Comparison of ENCODE assay signal across 23 mouse cellular contexts in the genomic region with DNA sequence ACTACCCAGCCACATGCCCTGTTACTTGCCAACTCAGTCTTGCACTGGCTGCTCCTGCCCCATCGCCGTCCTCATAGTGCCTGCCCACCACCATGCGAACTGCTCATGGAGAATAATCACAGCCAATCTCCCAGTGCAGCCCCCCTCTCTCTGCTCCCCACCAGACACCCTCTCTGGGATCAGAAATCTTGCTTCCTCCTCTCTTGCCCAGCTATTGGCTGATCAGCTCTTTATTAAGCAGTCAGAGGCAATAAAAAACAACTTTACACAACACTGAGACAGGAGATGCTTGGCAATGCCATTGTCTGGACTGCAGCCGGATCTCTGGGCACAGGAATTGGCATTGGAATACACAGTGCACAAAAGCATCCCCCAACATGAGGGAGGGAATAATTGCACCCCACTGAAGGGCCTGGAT. TPM values are rescaled to one million over a fixed set of nuclear protein-coding genes. Genes with fewer than 3 reads are reported as not detected.
A peak's percentile ranks its signal among the peaks of the same experiment; 100 is the strongest.
DNase-seq lines count a peak whose midpoint lies in the region; ATAC-seq and TF ChIP-seq lines count a peak whose summit lies in the region.
"Had no signal": no experiment of that assay in that cellular context is flagged by ENCODE, and none has a peak within 500 bp of the region (broad histone marks: within the 10 kb centered on the region; RNA-seq: fewer than 3 reads in every experiment).

No protein-coding gene starts in this region.

- no peak overlapping the region for H3K27ac ChIP-seq in hindbrain, embryonic 16.5 days (ENCODE audit: low read depth, low read length)
- H3K27ac ChIP-seq in hindbrain, embryonic 12.5 days = no peak overlapping the region
- no peak overlapping the region for H3K27ac ChIP-seq in midbrain, postnatal 0 days (ENCODE audit: low read depth, low read length)
- H3K27ac ChIP-seq in midbrain, embryonic 10.5 days (replicated peaks) = no peak overlapping the region
- no peak overlapping the region; the same call in 1 of the 2 replicates for H3K27ac ChIP-seq in neural tube, embryonic 15.5 days (replicated peaks)
- H3K27ac ChIP-seq: kidney, postnatal 0 days; left cerebral cortex, adult 2 months; midbrain, embryonic 15.5 days had no signal

- peak; percentile 56 to 59 for DNase-seq in cerebellum, postnatal 10 days
- DNase-seq in cerebellum, adult 11 months = no peak
- DNase-seq in midbrain, postnatal 0 days (ENCODE audit: low spot score) = peak; percentile 37
- DNase-seq in midbrain, embryonic 10.5 days (ENCODE audit: low spot score) = no peak
- no peak for DNase-seq in gastrocnemius, postnatal 14 days
- DNase-seq: adrenal gland, postnatal 10 days; cerebellum, adult 18-20 months; gastrocnemius, postnatal 10 days; kidney, adult 18-20 months; liver, postnatal 0 days; lung, postnatal 14 days; right cerebral cortex, adult 18-20 months; thymus, postnatal 14 days had no signal

- H3K4me1 ChIP-seq in hindbrain, embryonic 16.5 days (ENCODE audit: control insufficient read depth, insufficient read depth, low read depth, low read length) = no peaks in the 10 kb centered on the region
- H3K4me1 ChIP-seq in hindbrain, embryonic 12.5 days = no peaks in the 10 kb centered on the region
- no peaks in the 10 kb centered on the region for H3K4me1 ChIP-seq in midbrain, postnatal 0 days (ENCODE audit: insufficient read depth, low read length)
- peaks cover 4% of the 10 kb centered on the region; the same call in 1 of the 2 replicates for H3K4me1 ChIP-seq in midbrain, embryonic 10.5 days
- H3K4me1 ChIP-seq in neural tube, embryonic 15.5 days = 0 out of 2 replicates have a peak, but pooled peaks cover 6% of the 10 kb centered on the region
- H3K4me1 ChIP-seq: midbrain, embryonic 15.5 days had no signal

- H3K9ac ChIP-seq in hindbrain, embryonic 16.5 days (ENCODE audit: low read depth, low read length) = no peak overlapping the region
- H3K9ac ChIP-seq in hindbrain, embryonic 12.5 days = no peak overlapping the region
- H3K9ac ChIP-seq in midbrain, postnatal 0 days (replicated peaks; ENCODE audit: low read length, poor library complexity, severe bottlenecking) = no peak overlapping the region
- no peak overlapping the region for H3K9ac ChIP-seq in neural tube, embryonic 15.5 days (replicated peaks)
- H3K9ac ChIP-seq: liver, postnatal 0 days; midbrain, embryonic 15.5 days had no signal

- TF ChIP-seq CTCF in midbrain, postnatal 0 days (IDR thresholded peaks at IDR 0.05) = no peak

- H3K36me3 ChIP-seq in hindbrain, embryonic 16.5 days (ENCODE audit: control insufficient read depth, insufficient read depth, low read length) = no peaks in the 10 kb centered on the region
- no peaks in the 10 kb centered on the region for H3K36me3 ChIP-seq in hindbrain, embryonic 12.5 days
- H3K36me3 ChIP-seq in midbrain, postnatal 0 days (ENCODE audit: insufficient read depth, low read length) = no peaks in the 10 kb centered on the region
- H3K36me3 ChIP-seq in midbrain, embryonic 10.5 days = no peaks in the 10 kb centered on the region
- H3K36me3 ChIP-seq in neural tube, embryonic 15.5 days = no peaks in the 10 kb centered on the region
- H3K36me3 ChIP-seq: embryonic facial prominence, embryonic 10.5 days; limb, embryonic 10.5 days; midbrain, embryonic 15.5 days had no signal

- no peaks in the 10 kb centered on the region for H3K27me3 ChIP-seq in hindbrain, embryonic 16.5 days (replicated peaks; ENCODE audit: control insufficient read depth, insufficient read depth, low read length)
- H3K27me3 ChIP-seq in hindbrain, embryonic 12.5 days = no peaks in the 10 kb centered on the region
- H3K27me3 ChIP-seq in midbrain, postnatal 0 days (ENCODE audit: insufficient read depth, low read length) = no peaks in the 10 kb centered on the region
- H3K27me3 ChIP-seq in midbrain, embryonic 10.5 days (ENCODE audit: low read depth, poor library complexity, severe bottlenecking) = no peaks in the 10 kb centered on the region
- H3K27me3 ChIP-seq in neural tube, embryonic 15.5 days (replicated peaks) = no peaks in the 10 kb centered on the region
- H3K27me3 ChIP-seq: midbrain, embryonic 15.5 days; Patski had no signal

- no peaks in the 10 kb centered on the region for H3K9me3 ChIP-seq in hindbrain, embryonic 16.5 days (ENCODE audit: control insufficient read depth, low read length)
- H3K9me3 ChIP-seq in hindbrain, embryonic 12.5 days (replicated peaks) = no peaks in the 10 kb centered on the region
- no peaks in the 10 kb centered on the region for H3K9me3 ChIP-seq in midbrain, postnatal 0 days (ENCODE audit: low read length)
- no peaks in the 10 kb centered on the region for H3K9me3 ChIP-seq in midbrain, embryonic 10.5 days (replicated peaks)
- H3K9me3 ChIP-seq in neural tube, embryonic 15.5 days (replicated peaks) = no peaks in the 10 kb centered on the region
- H3K9me3 ChIP-seq: embryonic facial prominence, embryonic 10.5 days; limb, embryonic 10.5 days; midbrain, embryonic 15.5 days had no signal

- intact Hi-C loops in gastrocnemius, postnatal 14 days (cut with DNase I; ENCODE audit: low total_unique reads) = no loop called here

- ATAC-seq in hindbrain, embryonic 16.5 days = peak; percentile 75
- no peak for ATAC-seq in hindbrain, embryonic 12.5 days (ENCODE audit: low FRiP score)
- no peak for ATAC-seq in midbrain, postnatal 0 days (ENCODE audit: low FRiP score)
- ATAC-seq in neural tube, embryonic 15.5 days (ENCODE audit: low FRiP score) = peak; percentile 80
- ATAC-seq: CD4-positive, CD25-positive, alpha-beta regulatory T cell, adult 4 months; liver, postnatal 0 days; midbrain, embryonic 15.5 days; Patski had no signal

- WGBS in hindbrain, embryonic 16.5 days = 74% methylated on average over 4 of the region's 4 CpGs
- WGBS in hindbrain, embryonic 12.5 days = 90% methylated on average over 4 of the region's 4 CpGs
- 72% methylated on average over 4 of the region's 4 CpGs for WGBS in midbrain, postnatal 0 days
- 95% methylated on average over 4 of the region's 4 CpGs for WGBS in midbrain, embryonic 10.5 days
- 45% methylated on average over 4 of the region's 4 CpGs for WGBS in neural tube, embryonic 15.5 days

- no peak overlapping the region for H3K4me3 ChIP-seq in hindbrain, embryonic 16.5 days (ENCODE audit: low read length)
- H3K4me3 ChIP-seq in hindbrain, embryonic 12.5 days = no peak overlapping the region
- H3K4me3 ChIP-seq in midbrain, postnatal 0 days (ENCODE audit: low read depth, low read length) = no peak overlapping the region
- H3K4me3 ChIP-seq in midbrain, embryonic 10.5 days = no peak overlapping the region
- H3K4me3 ChIP-seq in neural tube, embryonic 15.5 days (replicated peaks) = no peak overlapping the region
- H3K4me3 ChIP-seq: embryonic facial prominence, embryonic 10.5 days; left cerebral cortex, adult 2 months; limb, embryonic 10.5 days; midbrain, embryonic 15.5 days had no signal

- H3K4me2 ChIP-seq in hindbrain, embryonic 16.5 days (ENCODE audit: low read length) = no peak overlapping the region
- H3K4me2 ChIP-seq in hindbrain, embryonic 12.5 days (replicated peaks) = no peak overlapping the region
- H3K4me2 ChIP-seq in midbrain, postnatal 0 days (ENCODE audit: low read depth, low read length, poor library complexity, severe bottlenecking) = no peak overlapping the region
- no peak overlapping the region for H3K4me2 ChIP-seq in neural tube, embryonic 15.5 days
- H3K4me2 ChIP-seq: midbrain, embryonic 15.5 days had no signal

RNA-seq across cellular contexts. Expression of gene Slc16a10, which starts 28.1 kb away (rescaled TPM):
- polyA plus RNA-seq in hindbrain, embryonic 16.5 days (2015; fragmentation: Nextera tagmentation; extraction: Ambion mirVana) = 6.1 and 7.2 TPM in 2 replicates
- polyA plus RNA-seq in hindbrain, embryonic 12.5 days (2016; fragmentation: Nextera tagmentation; extraction: Ambion mirVana) = 12.6 and 13.6 TPM in 2 replicates
- 2.1 and 2.2 TPM in 2 replicates for total RNA-seq in midbrain, postnatal 0 days (2014; rRNA removed)
- polyA plus RNA-seq in midbrain, postnatal 0 days (2015; fragmentation: Nextera tagmentation; extraction: Ambion mirVana) = 2.0 and 2.2 TPM in 2 replicates
- polyA plus RNA-seq in midbrain, embryonic 10.5 days (2016; fragmentation: Nextera tagmentation; extraction: Ambion mirVana) = 5.0 and 6.4 TPM in 2 replicates
- 2.2 and 10.1 TPM in 2 replicates for polyA plus RNA-seq in neural tube, embryonic 15.5 days (2015; fragmentation: Nextera tagmentation; extraction: Ambion mirVana)
- 10 to 100 TPM; 30.0 to 33.6 TPM for total RNA-seq in gastrocnemius, postnatal 14 days (2021)

Comparison
In these comparisons a context has a peak if more than half of its experiments do, and no peak if none do; other contexts are left out.
1. DNase-seq: peak in cerebellum, postnatal 10 days (2 of 2) and midbrain, postnatal 0 days (single experiment); none in cerebellum, adult 11 months (single experiment), midbrain, embryonic 10.5 days (single experiment) and gastrocnemius, postnatal 14 days (single experiment).
2. ATAC-seq: peak in hindbrain, embryonic 16.5 days (single experiment) and neural tube, embryonic 15.5 days (single experiment); none in hindbrain, embryonic 12.5 days (single experiment) and midbrain, postnatal 0 days (single experiment).